Mouse (Mus musculus) right cerebral cortex, postnatal 25 days (tissue): ENCODE measurements around the gene Lrrc55.
A peak's percentile ranks its signal among the peaks of the same experiment; 100 is the strongest.
"Not testable (repeated sequence)": the region's sequence is repeated elsewhere in the genome, so short reads cannot be mapped to it uniquely, and the experiment has no call there.

Experiments used
- DNase-seq: peaks from one replicate; pipeline ENCODE4 v3.0.0; 2022

Lrrc55 gene

GRCm38 (mm10) chr2:85196901-85197300, at the start of gene Lrrc55:
Gene Lrrc55 (minus strand): TSS chr2:85197197.
- no peak for DNase-seq

GRCm38 (mm10) chr2:85246506-85247082, 49.6 kb upstream of the Lrrc55 start:
- DNase-seq = peak; percentile 84

GRCm38 (mm10) chr2:85245737-85246136, 48.7 kb upstream of the Lrrc55 start:
- no peak for DNase-seq

- no peak for DNase-seq
These were observed 41.2 kb upstream of the Lrrc55 start for GRCm38 (mm10) chr2:85238068-85238667.

GRCm38 (mm10) chr2:85237231-85237630, 40.2 kb upstream of the Lrrc55 start:
- not testable (repeated sequence) for DNase-seq

- no peak for DNase-seq
These were observed 33.9 kb upstream of the Lrrc55 start for GRCm38 (mm10) chr2:85230771-85231511.

GRCm38 (mm10) chr2:85229606-85230005, 32.6 kb upstream of the Lrrc55 start:
- DNase-seq = no peak

- DNase-seq = no peak
These were observed 30.9 kb upstream of the Lrrc55 start for GRCm38 (mm10) chr2:85227816-85228335.

- peak; percentile 39 for DNase-seq
These were observed 27.5 kb upstream of the Lrrc55 start for GRCm38 (mm10) chr2:85224221-85225179.

- no peak for DNase-seq
These were observed 19.6 kb upstream of the Lrrc55 start for GRCm38 (mm10) chr2:85216606-85217005.

- DNase-seq = peak; percentile 84
These were observed 16.7 kb upstream of the Lrrc55 start for GRCm38 (mm10) chr2:85213746-85214145.

GRCm38 (mm10) chr2:85209301-85209700, 12.3 kb upstream of the Lrrc55 start:
- no peak for DNase-seq

GRCm38 (mm10) chr2:85205170-85205569, 8.2 kb upstream of the Lrrc55 start:
- no peak for DNase-seq

- DNase-seq = peak; percentile 57
These were observed 1.3 kb upstream of the Lrrc55 start for GRCm38 (mm10) chr2:85198011-85198965.

GRCm38 (mm10) chr2:85194566-85194965, 2.4 kb downstream of the Lrrc55 start:
- no peak for DNase-seq

GRCm38 (mm10) chr2:85187582-85188151, 9.3 kb downstream of the Lrrc55 start:
- DNase-seq = no peak

- no peak for DNase-seq
These were observed 18.7 kb downstream of the Lrrc55 start for GRCm38 (mm10) chr2:85178139-85178800.

- no peak for DNase-seq
These were observed 23.5 kb downstream of the Lrrc55 start for GRCm38 (mm10) chr2:85173545-85173944.

GRCm38 (mm10) chr2:85172763-85173103, 24.3 kb downstream of the Lrrc55 start:
- no peak for DNase-seq

- no peak for DNase-seq
These were observed 24.8 kb downstream of the Lrrc55 start for GRCm38 (mm10) chr2:85172071-85172762.
